Mouse (Mus musculus) lung, postnatal 0 days (tissue): Measurements from ENCODE around the gene Rbfox2.

Experiments
- CTCF ChIP-seq: IDR thresholded peaks from 2 replicates; pipeline ENCODE4 v1.5.1; 2016; ENCODE audit warnings: antibody characterized with exemption, mild to moderate bottlenecking
- EP300 ChIP-seq: IDR thresholded peaks from 2 replicates; pipeline ENCODE4 v1.6.1; 2016; ENCODE audit warnings: antibody characterized with exemption, mild to moderate bottlenecking, control low read depth

GRCm38 (mm10) chr15:77336287-77336967 is 29.6 kb upstream of the Rbfox2 start:
- peak; percentile 91 for TF ChIP-seq CTCF
- TF ChIP-seq EP300, result peak; percentile 81
